Mouse (Mus musculus): ENCODE measurements at regions not wholly inside any gene's neighbourhood (a gene's known extent, or its start where the extent isn't known, plus 50 kb on each side); places are given as distances from the start of the nearest gene placed in this dataset.

- no peak for DNase-seq
Observed at GRCm38 (mm10) chr11:113032487-113033228, 250.6 kb downstream of the Sox9 start.

- DNase-seq: no peak
Observed at GRCm38 (mm10) chr11:113034911-113035310, 252.9 kb downstream of the Sox9 start.

GRCm38 (mm10) chr11:113037736-113038135, 255.7 kb downstream of the Sox9 start:
- DNase-seq: no peak

GRCm38 (mm10) chr11:113042710-113043109, 260.7 kb downstream of the Sox9 start:
- no peak for DNase-seq

GRCm38 (mm10) chr11:113046200-113047051, 264.4 kb downstream of the Sox9 start:
- peak; percentile 40 for DNase-seq

- no peak for DNase-seq
Observed at GRCm38 (mm10) chr11:113048158-113048557, 266.1 kb downstream of the Sox9 start.

GRCm38 (mm10) chr11:113049593-113049992, 267.6 kb downstream of the Sox9 start:
- DNase-seq: no peak

GRCm38 (mm10) chr11:113052536-113052935, 270.5 kb downstream of the Sox9 start:
- no peak for DNase-seq

- no peak for DNase-seq
Observed at GRCm38 (mm10) chr11:113056042-113056632, 274.1 kb downstream of the Sox9 start.

- no peak for DNase-seq
Observed at GRCm38 (mm10) chr11:113056824-113057223, 274.8 kb downstream of the Sox9 start.

GRCm38 (mm10) chr11:113070365-113070764, 288.3 kb downstream of the Sox9 start:
- DNase-seq: no peak

GRCm38 (mm10) chr11:113071942-113072341, 289.9 kb downstream of the Sox9 start:
- DNase-seq: no peak

GRCm38 (mm10) chr11:113074328-113074727, 292.3 kb downstream of the Sox9 start:
- no peak for DNase-seq

GRCm38 (mm10) chr11:113076371-113076770, 294.3 kb downstream of the Sox9 start:
- no peak for DNase-seq

- no peak for DNase-seq
Observed at GRCm38 (mm10) chr11:113080311-113080710, 298.3 kb downstream of the Sox9 start.

GRCm38 (mm10) chr11:113084442-113084841, 302.4 kb downstream of the Sox9 start:
- DNase-seq: no peak

- no peak for DNase-seq
Observed at GRCm38 (mm10) chr11:113085556-113085955, 303.5 kb downstream of the Sox9 start.

GRCm38 (mm10) chr11:113087084-113087483, 305.1 kb downstream of the Sox9 start:
- DNase-seq: no peak

GRCm38 (mm10) chr11:113089637-113090351, 307.8 kb downstream of the Sox9 start:
- DNase-seq: no peak

GRCm38 (mm10) chr11:113091901-113092568, 310.0 kb downstream of the Sox9 start:
- DNase-seq: no peak

- DNase-seq: no peak
Observed at GRCm38 (mm10) chr11:113093895-113094445, 311.9 kb downstream of the Sox9 start.

GRCm38 (mm10) chr11:113095625-113096024, 313.6 kb downstream of the Sox9 start:
- no peak for DNase-seq

All from right cerebral cortex, postnatal 14 days (tissue).